Mouse (Mus musculus) liver, embryonic 14.5 days (tissue): ENCODE results near the gene Bbip1.

Experiments
- CTCF ChIP-seq: IDR thresholded peaks from 2 replicates; pipeline ENCODE4 v1.5.1; 2016; ENCODE audit warnings: antibody characterized with exemption, low read depth, control low read depth
- EP300 ChIP-seq: IDR thresholded peaks from 2 replicates; pipeline ENCODE4 v1.6.1; 2016; ENCODE audit warnings: antibody characterized with exemption, low read depth

GRCm38 (mm10) chr19:53901931-53902738, 42.3 kb downstream of the Bbip1 start:
- TF ChIP-seq CTCF (no peak), EP300 (peak; percentile 78)
